Mouse (Mus musculus): ENCODE results near the gene Aatf. TPM values are rescaled to one million over a fixed set of nuclear protein-coding genes. Genes with fewer than 3 reads are reported as not detected.

The Aatf gene
- polyA plus RNA-seq, 1 experiment = 7.0 TPM

DNA sequence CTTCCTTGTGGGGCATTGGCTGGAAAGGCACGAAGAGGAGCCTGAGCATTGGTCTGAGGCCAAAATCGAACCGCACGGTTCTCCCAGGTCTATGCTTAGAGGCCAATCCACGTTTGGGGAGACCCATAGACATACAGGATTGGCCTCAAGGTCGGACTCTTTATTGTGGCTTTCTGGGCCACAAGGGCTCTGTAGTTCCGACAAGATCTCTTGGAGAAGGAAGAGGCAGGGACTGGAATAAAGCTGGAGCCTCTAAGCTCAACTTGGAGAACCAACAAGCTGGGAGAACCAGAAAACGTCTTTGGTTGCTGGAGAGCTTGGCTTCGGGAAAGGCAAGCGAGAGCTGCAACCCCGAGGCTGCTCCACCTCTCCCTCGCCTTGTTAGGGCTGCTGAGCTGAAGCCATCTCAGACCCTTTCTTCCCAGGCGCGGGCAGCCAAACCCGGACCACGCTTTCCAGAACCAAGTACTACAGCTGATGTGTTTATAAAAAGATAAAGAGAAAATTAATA lies 10.1 kb upstream of the Aatf start:
- DNase-seq (ENCODE audit: low read depth, low spot score) = no peak

DNA sequence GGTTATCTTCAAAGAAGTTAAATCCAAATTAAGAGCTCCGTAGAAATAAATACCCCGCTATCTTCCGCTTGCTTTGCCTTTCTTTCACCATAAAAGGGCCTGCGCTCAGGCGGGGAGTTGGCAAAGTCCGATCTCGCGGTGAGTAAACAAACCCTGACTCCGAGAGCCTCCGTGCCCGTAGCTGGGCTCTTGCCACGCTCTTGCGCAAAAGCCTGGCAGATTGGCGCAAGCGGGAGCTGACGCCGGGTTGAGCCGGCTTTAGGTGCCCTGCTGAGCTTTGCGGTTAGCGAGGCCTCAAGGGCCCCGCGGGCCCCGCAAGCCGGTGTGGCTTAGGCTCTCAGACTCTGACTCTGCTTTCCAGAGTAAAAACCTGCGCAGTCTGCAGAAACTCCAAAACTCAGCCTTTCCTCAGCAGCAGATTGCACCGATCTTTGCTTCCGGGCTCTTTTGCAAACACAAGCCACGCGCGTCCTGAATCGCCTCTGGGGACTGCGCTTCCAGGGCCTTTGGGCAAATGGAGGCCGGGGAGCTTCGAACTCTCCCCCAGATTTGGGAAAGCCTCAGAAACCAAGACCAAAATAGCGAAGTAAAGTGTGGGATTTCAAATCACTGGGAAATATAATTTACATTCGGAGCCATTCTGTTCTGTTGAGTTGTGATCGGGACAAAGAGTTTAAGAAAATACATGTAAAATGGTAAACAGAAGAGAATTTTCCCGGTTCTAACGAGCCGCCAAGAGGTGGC lies 9.4 kb upstream of the Aatf start:
- peak; percentile 43 for DNase-seq (ENCODE audit: low read depth, low spot score)
- 2% methylated on average over 40 of the region's 40 CpGs for WGBS

More for the DNA sequence above, 10.1 kb upstream of the Aatf start:
- 4% methylated on average over 16 of the region's 16 CpGs for WGBS

DNA sequence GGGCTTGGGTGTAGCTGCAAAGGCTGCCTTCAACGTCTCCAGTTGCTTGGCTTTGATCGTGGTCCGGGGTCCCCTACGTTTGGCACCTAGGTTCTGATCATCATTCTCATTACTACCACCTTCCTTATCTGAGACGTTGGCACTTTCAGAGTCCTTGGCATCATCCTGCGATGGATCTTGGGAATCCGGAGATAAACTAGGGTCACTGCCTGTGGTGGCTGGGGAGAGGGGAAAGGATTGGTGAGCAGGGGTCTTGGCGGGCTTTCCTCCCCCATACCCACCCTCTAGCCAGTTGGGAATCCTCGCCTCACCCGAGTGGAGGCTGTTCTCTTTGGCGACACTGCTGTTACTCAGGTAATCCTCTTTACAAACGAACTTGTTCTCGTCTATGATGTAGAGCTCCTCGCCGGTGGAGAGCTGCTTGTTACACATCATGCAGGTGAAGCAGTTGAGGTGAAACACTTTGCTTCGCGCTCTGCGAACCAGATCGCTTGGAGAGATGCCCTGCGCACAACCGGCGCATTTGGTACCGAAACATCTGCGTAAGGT lies 8.5 kb upstream of the Aatf start:
- DNase-seq (ENCODE audit: low read depth, low spot score) = no peak
- 16% methylated on average over 24 of the region's 24 CpGs for WGBS

DNA sequence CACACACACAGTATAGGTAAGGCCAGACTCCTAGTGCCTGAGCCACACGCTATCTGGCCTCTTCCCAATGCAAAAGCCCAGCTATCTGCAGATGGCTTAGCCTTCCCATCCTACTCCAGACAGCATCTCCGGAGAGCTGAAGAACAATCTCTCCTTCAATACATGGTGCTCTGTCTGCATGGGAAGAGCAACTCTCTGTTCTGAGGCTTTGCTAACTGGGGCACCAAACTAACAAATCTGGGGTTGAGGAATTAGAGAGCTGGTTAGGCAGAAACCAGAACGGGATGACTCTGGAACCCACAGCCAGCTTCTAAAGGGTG lies 7.7 kb upstream of the Aatf start:
- no peak for DNase-seq (ENCODE audit: low read depth, low spot score)
- 52% methylated on average over 3 of the region's 3 CpGs for WGBS

DNA sequence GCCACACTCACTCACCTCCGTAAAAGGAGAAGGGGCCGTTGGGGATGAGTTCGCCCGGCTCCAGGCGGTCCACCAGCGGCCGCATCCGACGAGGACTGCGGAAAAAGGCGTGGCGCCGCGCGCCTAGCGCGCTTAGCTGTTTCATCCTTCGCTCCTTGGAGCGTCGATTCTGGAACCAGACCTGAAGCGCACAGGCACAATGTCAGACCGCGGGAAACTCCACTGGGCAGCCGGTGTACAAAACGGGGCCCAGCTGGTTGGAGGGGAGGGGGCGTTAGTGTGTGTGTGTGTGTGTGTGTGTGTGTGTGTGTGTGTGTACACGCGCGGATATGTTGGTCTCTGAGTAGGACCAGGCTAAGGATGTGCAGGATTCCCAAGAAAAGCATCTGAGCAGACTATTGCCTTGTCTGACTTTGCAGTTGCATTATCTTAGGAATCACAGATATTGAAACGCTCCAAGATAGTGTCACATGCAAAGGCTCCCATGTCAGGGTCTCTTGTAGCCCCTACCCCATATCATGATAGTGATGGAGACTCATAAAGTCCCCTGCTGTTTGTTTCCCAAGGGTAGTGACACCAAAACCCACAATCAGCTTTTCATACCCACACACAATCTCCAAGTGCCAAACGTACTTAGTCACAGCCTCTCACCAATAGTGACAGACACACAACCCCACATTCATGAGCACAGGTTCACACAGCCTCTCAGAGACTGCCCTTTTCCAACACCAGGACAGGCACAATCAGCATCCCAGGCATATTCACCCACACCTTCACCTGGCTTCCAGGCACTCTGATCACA lies 7.1 kb upstream of the Aatf start:
- WGBS = 11% methylated on average over 31 of the region's 31 CpGs
- DNase-seq (ENCODE audit: low read depth, low spot score) = no peak

DNA sequence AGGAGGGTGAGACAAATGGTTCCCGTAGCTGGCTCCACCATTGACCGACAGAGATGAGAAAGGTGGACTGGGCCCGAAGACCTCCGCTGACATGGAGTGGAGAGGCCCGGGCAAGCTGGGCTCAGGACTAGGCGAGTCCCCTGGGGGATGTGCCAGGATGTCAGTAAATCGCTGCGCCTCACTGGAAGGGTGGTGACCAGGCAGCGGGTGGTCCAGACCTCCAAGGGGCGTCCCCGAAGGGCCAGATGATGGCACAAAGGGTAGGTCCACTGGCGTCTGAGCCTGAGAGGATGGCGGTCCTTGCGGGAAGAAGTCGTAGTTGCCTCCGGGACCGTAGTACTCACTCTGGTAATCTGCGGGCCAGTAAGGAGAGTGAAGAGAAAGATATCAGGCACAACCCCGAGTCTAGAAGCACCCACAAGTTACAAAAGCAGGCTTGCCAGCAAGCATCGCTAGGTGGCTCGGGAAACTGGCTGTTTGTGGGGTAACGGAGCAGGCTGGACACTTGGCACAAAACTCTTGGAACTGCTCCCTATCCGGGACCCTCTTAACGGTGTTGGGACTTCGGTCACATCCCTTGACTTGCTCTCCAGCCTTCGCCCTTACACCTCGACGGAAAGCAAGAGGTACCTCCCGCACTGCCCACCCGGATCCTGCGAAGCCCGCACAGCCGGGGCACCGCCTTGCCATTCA lies 6.4 kb upstream of the Aatf start:
- 30% methylated on average over 34 of the region's 34 CpGs for WGBS
- DNase-seq (ENCODE audit: low read depth, low spot score) = no peak

DNA sequence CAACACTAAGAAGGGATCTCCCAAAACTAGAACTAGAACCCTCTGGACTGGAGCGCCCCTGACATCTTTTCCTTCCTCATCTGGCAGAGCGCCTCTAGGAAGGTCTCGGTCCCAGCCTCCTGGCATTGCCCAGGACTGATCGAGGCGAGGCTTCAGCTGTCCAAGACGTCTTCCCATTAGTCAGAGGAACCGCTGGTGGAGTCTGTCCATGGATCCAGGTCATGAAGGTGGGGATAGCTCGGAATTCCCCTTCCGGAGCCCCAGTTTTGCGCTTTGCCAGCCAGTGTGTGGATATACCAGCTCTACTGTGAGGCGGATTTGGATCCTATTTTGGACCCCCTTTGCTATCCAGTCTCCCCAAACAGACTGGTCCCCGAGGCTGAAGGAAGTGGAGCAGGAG lies 5.7 kb upstream of the Aatf start:
- 46% methylated on average over 12 of the region's 12 CpGs for WGBS

DNA sequence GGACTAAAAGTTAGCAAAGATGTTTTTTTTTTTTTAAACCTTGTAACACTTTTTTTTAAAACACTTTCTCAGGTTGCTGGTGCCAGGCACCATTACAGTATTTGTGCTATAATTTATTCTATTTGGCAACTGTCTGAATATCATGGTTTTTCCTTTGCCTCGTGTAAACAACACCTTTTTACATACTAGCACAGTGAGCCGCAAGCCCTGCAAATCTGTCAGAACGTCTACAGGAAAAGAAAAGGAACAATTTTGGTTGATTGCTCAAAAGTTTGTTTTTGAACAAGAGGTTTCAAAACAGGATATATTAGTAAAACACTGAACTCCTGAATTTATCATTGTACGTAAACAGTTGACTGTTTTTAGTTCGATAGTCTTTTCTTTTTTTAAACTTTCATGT lies 4.9 kb upstream of the Aatf start:
- no peak for DNase-seq (ENCODE audit: low read depth, low spot score)
- 59% methylated on average over 5 of the region's 5 CpGs for WGBS

More for the DNA sequence above, 5.7 kb upstream of the Aatf start:
- no peak for DNase-seq (ENCODE audit: low read depth, low spot score)

DNA sequence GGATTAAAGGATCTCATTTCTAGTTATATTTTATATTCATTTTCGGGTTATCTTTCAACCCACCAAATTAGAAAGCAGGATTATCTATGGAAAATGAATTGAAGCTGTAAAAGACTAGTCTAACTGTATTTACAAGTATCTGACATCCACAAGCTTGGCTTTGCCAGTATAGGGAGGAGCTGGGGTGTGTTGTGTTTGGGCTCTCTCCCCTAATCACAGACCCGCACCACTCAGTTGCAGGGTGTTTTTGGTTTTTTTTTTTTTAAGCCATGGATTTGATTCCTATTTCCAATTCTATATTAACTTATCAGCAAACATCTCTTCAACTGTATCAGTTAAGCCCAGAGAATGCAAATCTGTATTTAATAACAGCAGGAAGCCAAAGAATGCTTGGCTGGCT lies 4.1 kb upstream of the Aatf start:
- WGBS = 38% methylated on average over 2 of the region's 2 CpGs
- DNase-seq (ENCODE audit: low read depth, low spot score) = no peak

DNA sequence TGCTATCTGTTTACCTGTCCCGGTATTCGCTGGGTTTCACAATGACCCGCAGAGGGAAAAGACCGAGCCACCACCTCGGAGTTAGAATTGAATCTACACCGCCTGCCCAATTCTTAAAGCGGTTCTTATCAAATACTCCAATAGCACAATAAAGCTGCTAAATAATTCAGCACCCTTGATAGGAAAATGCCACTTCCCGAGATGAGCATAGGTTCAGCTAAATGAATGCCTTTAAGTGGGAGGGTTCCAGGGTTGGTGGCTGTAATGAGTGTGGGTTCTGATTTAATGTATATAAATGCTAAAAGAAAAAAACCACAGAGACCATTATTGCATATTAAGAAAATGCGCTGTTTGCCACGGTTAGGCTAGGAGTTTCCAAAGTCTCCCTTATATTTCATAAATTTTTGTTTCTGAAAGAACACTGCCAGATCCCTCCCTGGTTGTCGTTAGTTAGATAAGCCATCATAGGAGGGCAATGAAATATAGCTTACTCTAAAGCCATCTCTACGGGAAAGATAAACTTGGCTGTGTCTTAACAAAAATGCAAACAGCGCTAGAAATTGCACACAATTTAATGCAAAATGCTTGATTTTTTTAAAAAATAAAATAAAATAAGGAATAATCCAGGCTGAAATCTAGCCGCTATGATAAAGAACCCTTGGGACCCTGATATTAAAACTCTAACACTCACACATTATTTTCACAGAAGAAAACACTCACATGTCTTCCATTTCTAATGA lies 3.3 kb upstream of the Aatf start:
- WGBS = 14% methylated on average over 14 of the region's 14 CpGs

DNA sequence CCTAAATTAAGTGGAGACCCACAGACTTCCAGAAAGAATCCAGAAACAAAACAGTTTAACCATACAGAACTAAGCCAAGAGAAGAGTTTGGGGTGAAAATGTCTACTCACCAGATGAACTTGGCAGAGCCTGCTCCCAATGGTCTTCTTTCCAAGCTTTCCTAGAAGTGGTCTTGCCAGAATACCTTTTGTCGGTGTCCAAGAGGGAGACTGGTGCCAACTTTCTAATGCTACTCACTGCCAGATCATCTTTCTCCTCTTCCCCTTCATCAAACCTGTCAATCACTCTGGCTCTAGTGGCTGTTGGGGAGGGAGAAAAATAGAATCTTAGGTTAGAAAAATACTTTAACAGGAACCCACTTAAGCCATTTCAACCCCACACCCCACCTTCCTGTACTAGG lies 1.3 kb downstream of the Aatf start:
- no peak for DNase-seq (ENCODE audit: low read depth, low spot score)
- WGBS = 87% methylated on average over 1 of the region's 1 CpGs

More for the DNA sequence above, 3.3 kb upstream of the Aatf start:
- DNase-seq (ENCODE audit: low read depth, low spot score) = no peak

DNA sequence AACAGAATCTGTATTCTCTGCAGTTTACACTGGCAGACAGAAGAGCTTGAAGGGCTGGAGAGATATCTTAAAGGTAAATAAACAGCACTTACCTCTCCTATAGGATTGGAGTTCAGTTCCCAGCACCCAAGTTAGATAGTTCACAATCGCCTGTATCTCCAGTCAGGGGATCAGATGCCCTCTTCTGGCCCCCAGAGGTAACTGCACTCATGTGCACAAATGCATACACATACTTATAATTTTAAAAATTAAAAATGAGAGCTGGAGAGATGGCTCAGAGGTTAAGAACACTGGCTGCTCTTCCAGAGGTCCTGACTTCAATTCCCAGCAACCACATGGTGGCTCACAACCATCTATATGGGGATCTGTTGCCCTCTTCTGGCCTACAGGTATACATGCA lies 9.0 kb downstream of the Aatf start:
- no peak for DNase-seq (ENCODE audit: low read depth, low spot score)
- 98% methylated on average over 1 of the region's 1 CpGs for WGBS

DNA sequence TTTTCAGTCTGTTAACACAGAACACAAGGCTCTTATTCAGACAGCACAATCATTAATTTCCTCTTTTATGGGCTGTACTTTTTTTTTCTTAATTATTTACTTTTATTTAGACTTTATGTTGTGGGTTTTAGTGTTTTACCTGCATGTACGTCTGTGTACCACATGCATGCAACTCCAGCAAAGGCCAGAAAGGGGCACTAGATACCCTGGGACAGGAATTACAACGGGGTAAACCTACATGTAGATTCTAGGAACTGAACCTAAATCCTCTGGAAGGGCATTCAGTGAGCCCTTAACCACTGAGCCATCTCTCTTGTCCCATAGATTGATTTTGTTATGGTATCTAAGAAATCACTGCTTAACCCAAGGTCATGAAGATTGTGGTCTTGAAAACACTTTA lies 15.4 kb downstream of the Aatf start:
- DNase-seq (ENCODE audit: low read depth, low spot score) = no peak
- whole genome bisulfite sequencing = 71% methylated on average over 2 of the region's 2 CpGs

DNA sequence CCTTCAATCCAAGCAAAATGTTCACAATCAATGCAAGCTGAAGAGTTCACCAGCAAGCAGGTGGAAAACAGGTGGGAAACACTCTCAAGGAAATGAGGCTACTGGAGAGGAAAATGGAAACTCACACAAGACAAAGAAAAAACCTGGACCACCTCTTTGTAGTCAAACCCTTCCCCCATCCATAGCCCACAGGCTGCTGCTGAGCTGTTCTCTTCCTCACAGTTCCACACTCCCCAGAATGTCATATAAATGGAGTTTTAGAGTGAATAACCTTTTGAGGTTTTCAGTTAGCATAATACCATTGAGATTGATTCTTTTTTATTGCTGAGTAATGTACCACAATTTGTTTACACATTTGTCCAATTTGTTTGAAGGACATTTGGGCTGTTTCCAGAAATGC lies 16.4 kb downstream of the Aatf start:
- no peak for DNase-seq (ENCODE audit: low read depth, low spot score)

DNA sequence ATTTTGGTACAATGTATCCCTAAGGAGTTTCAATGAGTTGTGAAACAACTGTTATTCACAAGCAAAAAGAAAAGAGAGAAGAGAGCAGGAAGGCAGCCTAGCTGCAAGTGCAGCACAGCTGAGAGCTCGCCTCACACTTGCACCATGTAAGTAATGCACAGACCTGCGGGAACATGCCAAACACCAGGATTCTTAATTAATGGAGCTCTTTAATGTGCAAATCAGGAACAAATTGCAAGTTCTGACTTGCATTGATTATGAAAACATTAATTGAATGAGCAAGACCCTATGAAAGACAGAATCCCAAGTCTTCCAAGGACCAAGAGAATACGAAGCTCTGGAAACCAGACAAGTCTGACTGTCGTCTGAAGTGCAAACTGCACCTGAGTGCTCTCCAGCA lies 17.5 kb downstream of the Aatf start:
- 92% methylated on average over 4 of the region's 4 CpGs for WGBS
- no peak for DNase-seq (ENCODE audit: low read depth, low spot score)

DNA sequence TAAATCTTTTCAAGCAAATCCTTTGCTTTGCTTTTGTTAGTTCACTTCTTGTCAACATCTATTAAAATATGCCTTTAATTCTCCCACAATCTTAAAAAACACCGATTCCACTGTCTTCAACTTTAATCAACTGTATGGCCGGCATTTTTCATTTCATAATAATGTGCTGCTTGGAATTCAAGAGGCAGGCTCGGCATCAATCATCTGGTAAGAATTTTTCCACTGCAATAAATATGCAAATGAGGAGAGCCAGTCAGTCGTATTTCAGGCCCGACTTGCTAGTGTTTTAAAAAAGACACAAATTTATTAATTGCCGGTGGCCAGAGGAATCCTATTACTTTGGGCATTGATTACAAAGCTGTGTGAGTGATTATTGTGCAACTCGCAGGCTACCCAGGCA lies 31.7 kb downstream of the Aatf start:
- no peak for DNase-seq (ENCODE audit: low read depth, low spot score)
- 65% methylated on average over 7 of the region's 7 CpGs for WGBS

DNA sequence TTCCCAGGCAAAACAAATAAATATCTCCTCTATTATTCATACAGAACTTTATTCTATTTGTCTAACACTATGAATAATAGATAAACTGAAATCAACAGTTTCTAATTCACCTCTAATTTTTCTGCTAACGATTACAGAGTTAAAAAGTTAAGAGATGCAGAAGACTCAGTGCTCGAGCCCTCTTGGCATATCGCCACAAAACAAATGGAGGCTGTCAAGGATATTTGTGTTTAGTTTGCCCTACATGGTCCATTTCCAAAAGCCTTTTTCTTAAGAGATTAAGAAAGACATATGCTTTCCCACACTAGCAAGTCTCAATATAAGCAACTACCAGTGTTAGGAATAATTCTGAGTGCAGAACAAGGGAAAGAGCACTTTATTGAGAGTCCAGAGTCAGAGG lies 32.9 kb downstream of the Aatf start:
- 46% methylated on average over 3 of the region's 3 CpGs for WGBS
- no peak for DNase-seq (ENCODE audit: low read depth, low spot score)

DNA sequence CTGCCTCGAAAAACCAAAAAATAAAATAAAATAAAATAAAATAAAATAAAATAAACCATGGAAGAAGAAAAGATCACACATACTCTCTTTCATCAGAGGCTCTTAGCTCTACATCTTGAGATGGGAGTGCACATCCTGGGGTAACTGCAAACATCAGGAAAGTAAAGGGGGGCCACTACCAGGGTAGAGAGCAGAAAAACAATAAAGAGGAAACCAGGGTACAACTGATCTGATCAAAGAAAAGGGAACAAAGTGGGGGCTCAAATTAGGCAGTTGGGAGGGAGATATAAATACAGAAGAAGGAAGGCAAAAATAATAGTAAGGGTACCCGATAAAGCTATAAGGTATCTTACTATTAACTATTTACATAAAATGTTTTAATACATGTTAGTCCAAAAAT lies 36.7 kb downstream of the Aatf start:
- WGBS = 96% methylated on average over 2 of the region's 2 CpGs
- DNase-seq (ENCODE audit: low read depth, low spot score) = no peak

DNA sequence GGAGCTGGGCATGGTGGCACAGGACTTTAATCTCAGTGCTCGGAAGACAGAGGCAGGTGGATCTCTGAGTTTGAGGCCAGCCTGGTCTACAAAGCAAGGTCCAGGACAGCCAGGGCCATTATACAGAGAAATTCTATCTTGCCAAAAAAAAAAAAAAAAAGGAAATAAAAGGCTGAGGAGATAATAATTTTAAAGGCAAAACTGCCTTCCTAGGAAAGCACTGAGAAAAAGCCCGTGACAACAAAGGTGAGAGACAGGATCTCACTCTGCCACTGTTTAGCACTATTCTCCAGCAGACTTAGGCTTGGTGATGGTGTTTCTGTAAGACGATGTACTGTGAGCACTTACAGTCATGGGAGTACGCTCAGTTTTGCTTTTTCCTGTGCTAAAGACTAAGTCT lies 37.3 kb downstream of the Aatf start:
- WGBS = 98% methylated on average over 4 of the region's 4 CpGs
- no peak for DNase-seq (ENCODE audit: low read depth, low spot score)
